Mouse (Mus musculus) small intestine, adult 2 months (tissue): ENCODE measurements around the gene Cdk14.

Experiments used
- CTCF ChIP-seq: fragments of 200-500 bp; IDR thresholded peaks from 2 replicates; pipeline ENCODE4 v1.5.1; 2012; ENCODE audit warnings: low read depth, mild to moderate bottlenecking, control low read depth, inconsistent platforms, low read length, moderate library complexity, mixed read lengths; ENCODE audit not compliant: insufficient replicate concordance, insufficient read length; ENCODE audit errors: extremely low read depth
- POLR2A ChIP-seq: fragments of 200-500 bp; IDR thresholded peaks from 2 replicates; pipeline ENCODE4 v1.6.1; 2012; ENCODE audit warnings: low read depth, mild to moderate bottlenecking, control low read depth, inconsistent platforms, low read length, moderate library complexity

GRCm38 (mm10) chr5:4882841-4883240 is 537.3 kb downstream of the Cdk14 start:
- TF ChIP-seq CTCF (no peak), POLR2A (no peak)
